Mouse (Mus musculus): Measurements from ENCODE around the gene 4921530L21Rik.

The 4921530L21Rik gene

DNA sequence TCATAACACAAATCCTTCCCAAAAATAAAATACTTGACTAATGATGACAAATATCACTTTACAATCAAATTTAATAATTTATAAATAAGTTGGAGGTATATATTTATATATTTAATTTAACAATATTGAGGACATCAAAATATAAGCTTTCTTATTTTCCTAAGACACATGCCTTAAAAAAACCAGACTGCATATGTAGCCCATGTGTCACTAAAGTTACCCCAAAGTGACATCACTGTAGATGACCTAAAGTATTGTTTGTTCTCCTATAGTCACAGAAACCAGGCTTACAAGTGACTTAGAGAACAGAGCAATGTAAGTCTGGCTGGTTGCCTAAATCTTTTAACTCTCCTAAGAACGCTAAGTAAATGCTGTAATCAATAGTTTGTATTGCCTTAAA lies at the start of gene 4921530L21Rik:
TSS of gene 4921530L21Rik (plus strand) at position 301 of the 400 bp plus-strand sequence.
- DNase-seq (ENCODE audit: low read depth in 1 of 2, low spot score in 2 of 2) = no peak

GRCm38 (mm10) chr14:95833866-95834265 lies 47.2 kb upstream of the 4921530L21Rik start:
- DNase-seq (ENCODE audit: low read depth in 1 of 2, low spot score in 2 of 2) = no peak

DNA sequence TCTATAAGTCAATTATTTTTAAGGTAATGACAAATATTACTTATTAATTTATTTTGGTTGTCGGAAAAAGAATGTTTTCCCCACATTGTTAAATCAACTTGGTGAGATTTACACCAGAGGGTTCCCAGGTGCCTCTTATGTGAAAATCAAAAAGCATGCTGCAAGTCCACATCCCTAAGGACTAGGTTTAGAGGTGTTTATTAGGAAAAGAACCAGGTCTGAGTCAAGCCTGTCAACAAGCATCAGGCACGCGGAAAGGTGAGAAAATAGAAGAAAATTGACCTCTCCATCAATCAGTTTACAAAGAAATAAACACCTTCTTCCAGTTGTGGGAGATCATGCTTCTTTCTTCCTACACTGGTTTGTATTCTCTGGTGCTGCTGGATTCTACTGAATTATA lies 18.1 kb upstream of the 4921530L21Rik start:
- no peak for DNase-seq (ENCODE audit: low read depth in 1 of 2, low spot score in 2 of 2)

DNA sequence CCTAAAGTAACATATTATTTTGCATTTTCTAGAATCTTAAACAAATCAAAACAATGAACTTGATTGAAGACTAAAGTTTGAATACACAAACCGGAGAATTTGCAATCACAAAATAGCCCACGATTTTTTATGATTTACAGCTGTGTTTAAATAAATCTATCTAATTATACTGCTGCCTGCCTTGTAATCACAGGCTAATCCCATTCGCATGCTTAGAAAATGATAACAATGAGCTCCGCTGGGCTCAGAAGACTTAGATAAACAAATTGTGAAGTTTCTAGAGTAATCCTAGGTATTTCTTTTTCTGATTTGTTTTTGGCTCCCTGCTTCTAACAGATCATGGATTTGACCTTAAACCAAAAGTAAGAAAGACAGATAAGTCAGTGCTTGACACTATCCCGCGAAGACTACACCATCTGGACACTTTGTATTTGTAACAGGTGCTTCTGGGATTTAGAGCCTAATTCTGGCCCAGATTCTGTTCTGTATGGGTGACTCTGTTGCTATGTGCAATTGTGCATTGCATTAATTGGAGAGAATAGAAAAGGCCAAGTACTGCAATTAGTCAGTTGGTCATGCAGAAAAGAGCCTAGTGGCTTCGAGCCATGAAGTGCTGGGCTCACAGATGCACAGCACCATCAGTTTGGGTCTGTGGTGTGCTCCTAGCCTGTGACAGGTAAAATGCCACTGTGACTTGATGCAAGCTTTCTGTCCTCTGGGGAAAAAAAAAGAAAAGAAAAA lies 15.2 kb upstream of the 4921530L21Rik start:
- DNase-seq (ENCODE audit: low read depth in 1 of 2, low spot score in 2 of 2) = no peak

DNA sequence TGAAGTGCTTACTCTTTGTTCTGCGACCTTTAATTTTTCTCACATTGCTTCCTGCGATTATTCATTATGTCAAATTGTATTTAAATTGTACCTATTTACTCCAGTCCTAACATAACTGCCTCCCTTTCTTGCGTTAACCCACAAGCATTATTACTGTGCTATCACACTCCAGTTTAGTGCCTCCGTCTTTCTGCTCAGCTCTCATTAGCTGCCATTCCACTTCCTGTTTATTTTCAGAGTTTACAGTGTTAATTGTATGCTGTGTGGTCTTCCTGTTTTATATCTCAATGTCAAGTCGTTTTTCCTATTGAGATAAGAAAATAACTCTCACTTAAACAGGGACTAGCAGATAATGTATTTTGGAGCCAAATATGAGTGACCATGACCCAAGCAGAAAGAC lies 9.0 kb upstream of the 4921530L21Rik start:
- DNase-seq (ENCODE audit: low read depth in 1 of 2, low spot score in 2 of 2) = no peak

DNA sequence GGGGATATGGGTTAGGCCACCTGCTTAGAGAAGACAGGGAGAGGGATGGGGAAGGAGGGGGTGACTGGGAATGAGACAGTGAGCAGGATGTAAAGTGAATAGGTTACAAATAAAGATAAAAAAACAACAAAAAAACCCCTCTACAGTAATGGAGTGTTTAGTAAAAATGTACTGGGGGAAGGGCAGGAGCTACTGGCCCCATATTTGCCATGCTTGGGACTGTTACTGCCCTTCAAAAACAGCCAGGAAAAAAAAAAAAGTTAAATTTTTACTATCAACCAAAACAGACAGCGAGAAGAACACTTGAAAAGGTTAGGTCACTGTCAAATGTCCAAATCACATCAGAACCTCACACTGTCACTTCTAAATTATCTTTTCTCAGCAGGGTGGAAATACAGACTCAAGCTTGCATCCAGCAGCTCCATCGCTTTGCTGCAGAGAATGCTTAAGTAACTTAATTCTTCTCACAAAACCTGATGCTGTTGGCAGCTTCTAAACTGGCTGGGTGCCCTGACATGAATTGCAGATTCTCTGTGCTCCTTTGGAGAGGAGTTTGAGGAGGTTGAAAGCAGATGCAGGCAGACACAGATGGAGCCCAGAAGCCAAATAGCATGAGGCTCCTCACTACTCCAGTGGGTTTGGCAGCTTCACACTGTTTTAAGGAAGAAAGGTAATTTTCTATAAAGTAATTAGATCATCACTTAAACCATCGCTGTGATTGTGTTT lies 4.1 kb upstream of the 4921530L21Rik start:
- no peak for DNase-seq (ENCODE audit: low read depth in 1 of 2, low spot score in 2 of 2)

- no peak for DNase-seq (ENCODE audit: low read depth in 1 of 2, low spot score in 2 of 2)
These were observed 3.5 kb upstream of the 4921530L21Rik start for GRCm38 (mm10) chr14:95877548-95877947.

DNA sequence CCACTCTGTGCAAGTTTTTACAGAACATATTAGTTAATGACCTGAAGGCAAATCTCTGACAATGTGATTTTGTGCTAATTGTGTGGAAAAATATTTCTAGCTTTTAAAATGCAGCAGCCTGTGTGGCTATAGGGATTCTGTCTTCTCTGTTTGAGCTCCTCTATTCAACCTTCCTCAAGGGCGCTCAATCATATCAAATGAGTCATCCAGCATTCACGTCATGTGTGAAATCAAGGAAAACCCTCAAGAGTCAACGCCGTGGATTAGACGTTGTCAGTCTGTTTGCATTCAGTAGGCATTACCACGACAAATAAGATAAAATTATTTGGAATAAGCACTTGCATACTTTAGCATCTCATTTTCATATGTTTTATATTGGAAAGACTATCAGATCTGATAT lies 18.4 kb downstream of the 4921530L21Rik start:
- DNase-seq (ENCODE audit: low read depth in 1 of 2, low spot score in 2 of 2) = no peak

- no peak for DNase-seq (ENCODE audit: low read depth in 1 of 2, low spot score in 2 of 2)
These were observed 23.6 kb downstream of the 4921530L21Rik start for GRCm38 (mm10) chr14:95904591-95905095.

DNA sequence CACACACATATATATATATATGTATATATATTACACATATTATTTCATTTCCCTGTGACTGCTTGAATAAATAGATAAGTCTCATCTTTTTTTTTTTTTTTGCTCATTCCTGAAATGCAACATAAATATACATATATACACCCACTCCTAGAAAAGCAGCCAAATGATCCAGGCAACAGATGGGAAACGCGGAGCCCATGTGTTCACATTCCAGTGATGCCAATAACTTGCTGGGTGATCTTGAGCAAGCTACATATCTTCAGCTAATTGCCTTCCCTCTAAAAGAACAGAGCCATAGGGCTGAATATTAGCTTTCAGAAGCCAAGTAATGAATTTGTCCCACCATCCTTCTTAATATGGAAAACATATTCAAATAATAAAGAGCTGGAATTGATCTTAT lies 32.2 kb downstream of the 4921530L21Rik start:
- no peak for DNase-seq (ENCODE audit: low read depth in 1 of 2, low spot score in 2 of 2)

GRCm38 (mm10) chr14:95926742-95927141 lies 45.7 kb downstream of the 4921530L21Rik start:
- DNase-seq (ENCODE audit: low read depth in 1 of 2, low spot score in 2 of 2) = no peak

GRCm38 (mm10) chr14:95927810-95928785 lies 47.0 kb downstream of the 4921530L21Rik start:
- no peak for DNase-seq (ENCODE audit: low read depth in 1 of 2, low spot score in 2 of 2)

Data from monocyte, adult 2 months (primary cell).